Mouse (Mus musculus) myocyte (in vitro differentiated cells): ENCODE measurements around the gene Lrpprc. TPM values are rescaled to one million over a fixed set of nuclear protein-coding genes. Genes with fewer than 3 reads are reported as not detected.

ENCODE experiments used
- H3K27me3 ChIP-seq: one replicate; pipeline ENCODE4 v1.6.1; 2011; ENCODE audit not compliant: control insufficient read depth, insufficient read depth, insufficient read length
- H3K36me3 ChIP-seq: one replicate; pipeline ENCODE4 v1.6.1; 2011; ENCODE audit not compliant: control insufficient read depth, insufficient read depth
- H3K4me2 ChIP-seq: one replicate; pipeline ENCODE4 v1.6.1; 2011; ENCODE audit warnings: low read depth, control low read depth
- H3K4me3 ChIP-seq: one replicate; pipeline ENCODE4 v1.5.1; 2011; ENCODE audit warnings: mild to moderate bottlenecking, control low read depth, moderate library complexity
- H3K79me2 ChIP-seq: one replicate; pipeline ENCODE4 v1.6.1; 2011; ENCODE audit not compliant: control insufficient read depth, insufficient read depth
- H3ac ChIP-seq: one replicate; pipeline ENCODE4 v1.6.1; 2011; ENCODE audit not compliant: control insufficient read depth, insufficient read length
- CEBPB ChIP-seq: IDR thresholded peaks from 2 replicates; pipeline ENCODE4 v1.6.1; 2011; ENCODE audit warnings: mild to moderate bottlenecking, moderate library complexity; ENCODE audit not compliant: poor library complexity, insufficient read depth, severe bottlenecking
- E2F4 ChIP-seq: IDR thresholded peaks from one replicate; pipeline ENCODE4 v1.6.1; 2011; ENCODE audit warnings: mild to moderate bottlenecking, control low read depth, moderate library complexity; ENCODE audit not compliant: insufficient read depth
- MAX ChIP-seq: IDR thresholded peaks from one replicate; pipeline ENCODE4 v1.6.1; 2011; ENCODE audit warnings: low read depth, mild to moderate bottlenecking, control low read depth
- MYOD1 ChIP-seq, 3 experiments: IDR thresholded peaks; one replicate each; pipeline ENCODE4 v1.6.1; 2011; ENCODE audit warnings: control low read depth in 2 of 3, low read depth in 2 of 3, mild to moderate bottlenecking in 2 of 3, moderate library complexity in 1 of 3; ENCODE audit not compliant: insufficient read length in 2 of 3, control insufficient read depth in 1 of 3
- MYOG ChIP-seq, 3 experiments: IDR thresholded peaks; one replicate each; pipeline ENCODE4 v1.6.1; 2011; ENCODE audit warnings: control low read depth in 2 of 3, low read depth in 2 of 3, mild to moderate bottlenecking in 2 of 3; ENCODE audit not compliant: insufficient read length in 2 of 3, control insufficient read depth in 1 of 3, insufficient read depth in 1 of 3
- POLR2A ChIP-seq: IDR thresholded peaks from one replicate; pipeline ENCODE4 v1.6.1; 2011; ENCODE audit warnings: low read depth, mild to moderate bottlenecking, control low read depth, moderate library complexity; ENCODE audit not compliant: insufficient read length
- POLR2AphosphoS2 ChIP-seq: IDR thresholded peaks from one replicate; pipeline ENCODE4 v1.6.1; 2011; ENCODE audit warnings: low read depth, control low read depth; ENCODE audit not compliant: insufficient read length
- REST ChIP-seq: IDR thresholded peaks from one replicate; pipeline ENCODE4 v1.6.1; 2011; ENCODE audit warnings: mild to moderate bottlenecking, control low read depth, moderate library complexity; ENCODE audit not compliant: insufficient read depth, insufficient read length
- SRF ChIP-seq: IDR thresholded peaks from one replicate; pipeline ENCODE4 v1.6.1; 2011; ENCODE audit warnings: low read depth; ENCODE audit not compliant: control insufficient read depth, insufficient read length
- TCF12 ChIP-seq: IDR thresholded peaks from one replicate; pipeline ENCODE4 v1.6.1; 2011; ENCODE audit warnings: mild to moderate bottlenecking, control low read depth; ENCODE audit not compliant: poor library complexity, insufficient read depth, severe bottlenecking
- TCF3 ChIP-seq: IDR thresholded peaks from one replicate; pipeline ENCODE4 v1.6.1; 2011; ENCODE audit warnings: low read depth, control low read depth; ENCODE audit not compliant: insufficient read length
- USF1 ChIP-seq: IDR thresholded peaks from one replicate; pipeline ENCODE4 v1.6.1; 2011; ENCODE audit warnings: low read depth, mild to moderate bottlenecking, control low read depth, moderate library complexity
- polyA plus RNA-seq: library from polyadenylated mRNA; unstranded; fragments of >200 nt; fragmentation: generic; extraction: Trizol; gene quantifications from one replicate; pipeline ENCODE4 v1.2.1, GENCODE M21; 2012; ENCODE audit warnings: missing spikeins

The Lrpprc gene
- polyA plus RNA-seq, 1 experiment: 23.3 TPM

- no peaks in the 10 kb centered on the region for H3K36me3 ChIP-seq
- H3ac ChIP-seq: no peak overlapping the region
- H3K4me2 ChIP-seq: no peak overlapping the region
- H3K27me3 ChIP-seq: no peaks in the 10 kb centered on the region
- H3K4me3 ChIP-seq: no peak overlapping the region
- TF ChIP-seq POLR2A: no peak
- no peak for TF ChIP-seq MYOD1 (IDR thresholded peaks at IDR 0.05; ENCODE audit: control insufficient read depth in 1 of 3, insufficient read length in 2 of 3, low read depth in 2 of 3)
- no peak for TF ChIP-seq REST
- no peak for TF ChIP-seq POLR2AphosphoS2
- no peak for TF ChIP-seq TCF12
- no peak for TF ChIP-seq SRF
- TF ChIP-seq USF1: no peak
- no peak for TF ChIP-seq E2F4
- TF ChIP-seq TCF3: no peak
- no peak for TF ChIP-seq MAX
- TF ChIP-seq MYOG (IDR thresholded peaks at IDR 0.05; ENCODE audit: control insufficient read depth in 1 of 3, insufficient read depth in 1 of 3, insufficient read length in 2 of 3, low read depth in 2 of 3): no peak
- no peak for TF ChIP-seq CEBPB
- peaks cover 93% of the 10 kb centered on the region for H3K79me2 ChIP-seq
These were observed 5.4 kb downstream of the Lrpprc start for GRCm38 (mm10) chr17:84785176-84785575.

- Histone ChIP-seq H3K4me2 (no peak overlapping the region), H3K27me3 (no peaks in the 10 kb centered on the region), H3ac (no peak overlapping the region), H3K36me3 (no peaks in the 10 kb centered on the region), H3K4me3 (no peak overlapping the region), H3K79me2 (peaks cover 93% of the 10 kb centered on the region)
- TF ChIP-seq POLR2A (no peak), E2F4 (no peak), TCF12 (no peak), USF1 (no peak), CEBPB (no peak), TCF3 (no peak), POLR2AphosphoS2 (no peak), REST (no peak), MAX (no peak), MYOG (IDR thresholded peaks at IDR 0.05; ENCODE audit: control insufficient read depth in 1 of 3, insufficient read depth in 1 of 3, insufficient read length in 2 of 3, low read depth in 2 of 3) (no peak), SRF (no peak), MYOD1 (IDR thresholded peaks at IDR 0.05; ENCODE audit: control insufficient read depth in 1 of 3, insufficient read length in 2 of 3, low read depth in 2 of 3) (no peak)
These were observed 7.1 kb downstream of the Lrpprc start for GRCm38 (mm10) chr17:84783491-84783890.

GRCm38 (mm10) chr17:84780321-84780720, 10.3 kb downstream of the Lrpprc start:
- Histone ChIP-seq H3K27me3 (no peaks in the 10 kb centered on the region), H3K4me3 (no peak overlapping the region), H3K4me2 (no peak overlapping the region), H3K79me2 (peaks cover 66% of the 10 kb centered on the region), H3K36me3 (no peaks in the 10 kb centered on the region), H3ac (no peak overlapping the region)
- TF ChIP-seq REST (no peak), TCF12 (no peak), MYOG (IDR thresholded peaks at IDR 0.05; ENCODE audit: control insufficient read depth in 1 of 3, insufficient read depth in 1 of 3, insufficient read length in 2 of 3, low read depth in 2 of 3) (no peak), TCF3 (no peak), POLR2A (no peak), E2F4 (no peak), CEBPB (no peak), MYOD1 (IDR thresholded peaks at IDR 0.05; ENCODE audit: control insufficient read depth in 1 of 3, insufficient read length in 2 of 3, low read depth in 2 of 3) (no peak), SRF (no peak), MAX (no peak)

GRCm38 (mm10) chr17:84778477-84778978, 12.1 kb downstream of the Lrpprc start:
- TF ChIP-seq MAX (no peak), REST (no peak), MYOG (IDR thresholded peaks at IDR 0.05; ENCODE audit: control insufficient read depth in 1 of 3, insufficient read depth in 1 of 3, insufficient read length in 2 of 3, low read depth in 2 of 3) (no peak), SRF (peak; percentile 93)
- H3K4me2 ChIP-seq: no peak overlapping the region
- H3K4me3 ChIP-seq: no peak overlapping the region
- H3K27me3 ChIP-seq: no peaks in the 10 kb centered on the region
- peaks cover 48% of the 10 kb centered on the region for H3K79me2 ChIP-seq
- H3ac ChIP-seq: no peak overlapping the region
- H3K36me3 ChIP-seq: peaks cover 13% of the 10 kb centered on the region

- no peak overlapping the region for H3ac ChIP-seq
- H3K36me3 ChIP-seq: peaks cover 21% of the 10 kb centered on the region
- no peak for TF ChIP-seq REST
- no peak for TF ChIP-seq E2F4
- peak; percentile 91 for TF ChIP-seq TCF3
- no peak for TF ChIP-seq POLR2A
- peak; percentile 77 to 99 (median 95) for TF ChIP-seq MYOG (IDR thresholded peaks at IDR 0.05; ENCODE audit: control insufficient read depth in 1 of 3, insufficient read depth in 1 of 3, insufficient read length in 2 of 3, low read depth in 2 of 3)
- TF ChIP-seq TCF12: peak; percentile 88
- peak; percentile 82 to 97 (median 93) for TF ChIP-seq MYOD1 (IDR thresholded peaks at IDR 0.05; ENCODE audit: control insufficient read depth in 1 of 3, insufficient read length in 2 of 3, low read depth in 2 of 3)
- TF ChIP-seq POLR2AphosphoS2: no peak
- TF ChIP-seq SRF: no peak
- no peak for TF ChIP-seq MAX
- TF ChIP-seq USF1: no peak
- H3K79me2 ChIP-seq: peaks cover 34% of the 10 kb centered on the region
- no peak overlapping the region for H3K4me3 ChIP-seq
- no peaks in the 10 kb centered on the region for H3K27me3 ChIP-seq
- H3K4me2 ChIP-seq: peak overlapping the region; percentile 20
These were observed 14.1 kb downstream of the Lrpprc start for GRCm38 (mm10) chr17:84776362-84777000.
